Mouse (Mus musculus) monocyte, adult 59 days (primary cell): ENCODE data around the gene Haus4. TPM values are rescaled to one million over a fixed set of nuclear protein-coding genes. Genes with fewer than 3 reads are reported as not detected.

Experiments used
- total RNA-seq, 2 experiments: library from RNA; stranded (reverse); gene quantifications; one replicate each; pipeline ENCODE4 v1.2.4; 2023

The Haus4 gene
- total RNA-seq, result 1 to 10 TPM; 7.1 to 7.4 TPM

DNA sequence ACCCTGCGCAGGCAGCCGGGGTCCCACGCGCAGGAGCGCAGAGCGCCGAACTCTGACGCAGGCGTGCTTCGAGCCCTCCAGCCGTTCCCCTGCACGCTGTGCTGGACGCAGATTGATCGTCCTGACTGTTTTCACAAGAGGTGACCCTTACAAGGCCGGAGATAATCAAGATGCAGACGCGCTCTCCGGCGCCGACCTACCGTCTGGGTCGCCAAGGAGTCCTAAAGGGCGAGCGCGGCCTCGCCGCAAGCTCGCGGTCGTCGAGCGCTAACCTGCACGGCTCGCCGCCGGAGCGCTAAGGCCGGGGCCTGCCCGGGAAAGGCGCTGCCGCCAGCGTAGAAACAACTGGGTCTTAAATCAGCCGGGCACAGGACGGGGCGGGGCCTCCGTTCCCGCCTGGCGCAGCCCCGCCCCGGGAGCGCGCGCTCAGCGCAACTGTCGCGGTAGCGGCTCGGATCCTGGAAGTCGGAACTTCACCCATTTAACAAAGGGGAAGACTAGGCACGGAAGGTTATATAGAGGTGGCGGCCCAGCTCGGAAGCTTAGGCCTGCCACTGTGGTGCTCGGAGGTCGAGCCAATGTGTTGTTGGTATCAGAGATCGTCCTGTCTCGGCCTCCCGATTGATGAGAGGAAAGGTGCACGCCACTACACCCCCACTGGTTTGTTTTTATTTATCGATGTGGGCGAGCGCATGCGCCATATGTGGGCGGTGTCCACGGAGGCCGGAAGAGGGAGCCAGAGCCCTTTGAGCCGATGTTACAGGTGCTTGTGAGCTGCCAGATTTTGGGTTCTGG, at the start of gene Haus4:
TSS of gene Haus4 (minus strand) at position 642 of the 795 bp plus-strand sequence.

DNA sequence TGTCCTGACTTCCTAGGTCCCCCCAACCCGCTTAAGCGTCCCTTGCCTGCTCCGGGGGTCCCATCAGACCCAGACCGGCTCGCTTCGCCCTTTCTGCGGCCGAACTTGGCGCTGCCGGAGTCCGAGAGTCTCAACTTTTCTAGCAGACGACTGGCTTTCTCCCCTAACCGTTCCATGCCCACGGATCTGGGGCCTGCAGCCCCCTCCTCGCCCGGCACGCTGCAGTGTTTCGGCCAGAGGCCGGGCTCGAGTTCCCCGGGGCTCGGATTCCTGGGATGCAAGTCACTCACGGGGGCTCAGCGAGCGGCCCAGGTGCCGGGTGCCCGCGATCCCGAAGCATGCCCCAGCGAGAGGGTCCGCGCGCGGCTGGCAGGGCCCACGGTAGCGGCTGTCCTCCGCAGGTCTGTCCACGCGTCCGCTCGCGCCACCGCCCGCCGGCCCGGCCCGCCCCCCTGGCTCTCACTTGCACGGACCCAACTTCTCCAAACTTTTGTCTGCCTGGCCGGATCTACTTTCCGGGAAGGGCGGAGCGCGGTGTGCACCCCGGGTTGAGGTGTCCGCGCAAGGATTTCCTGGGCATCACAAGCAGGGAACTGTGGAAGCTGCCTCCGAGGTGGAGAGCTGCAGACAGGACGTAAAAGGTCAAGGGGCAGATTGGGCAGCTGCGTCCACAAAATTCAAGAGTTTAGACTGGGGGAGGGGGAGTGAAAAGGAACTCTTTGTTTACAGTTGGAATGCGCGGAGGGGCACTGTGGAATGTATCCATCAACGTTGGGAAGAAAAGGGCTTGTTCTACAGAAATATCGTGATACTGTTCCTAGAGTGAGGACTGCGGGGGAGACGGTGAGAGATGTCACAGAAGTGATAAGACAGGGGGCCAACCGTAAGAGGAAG, 22.9 kb upstream of the Haus4 start, which contains the start of gene Ajuba:
TSS of gene Ajuba (minus strand) at position 470 of the 894 bp plus-strand sequence.

Other genes starting within 250 kb of the Haus4 start
- gene Oxa1l, start 193.8 kb downstream of the Haus4 start, total RNA-seq, result 10 to 100 TPM; 69.3 to 69.9 TPM
- gene Slc7a7, start 136.8 kb downstream of the Haus4 start, total RNA-seq, result 10 to 100 TPM; 67.4 to 75.2 TPM
- gene Mrpl52, start 127.7 kb downstream of the Haus4 start, total RNA-seq, result 10 to 100 TPM; 77.0 to 87.1 TPM
- gene Mmp14, start 123.0 kb downstream of the Haus4 start, total RNA-seq, result 1 to 10 TPM; 1.4 to 2.5 TPM
- gene Lrp10, start 90.5 kb downstream of the Haus4 start, total RNA-seq, result 100 to 1,000 TPM; 109 to 130 TPM
- not detected for gene Rem2, start 78.5 kb downstream of the Haus4 start, total RNA-seq
- 10 to 100 TPM; 13.4 to 14.5 TPM for gene Prmt5, start 37.1 kb downstream of the Haus4 start, total RNA-seq
- gene Ajuba, start 22.9 kb upstream of the Haus4 start, total RNA-seq, result under 1 TPM; 0.79 to 0.84 TPM
- gene 4931414P19Rik, start 51.4 kb upstream of the Haus4 start, total RNA-seq, result 1 to 10 TPM; 6.6 to 7.8 TPM
- gene Psmb5, start 63.4 kb upstream of the Haus4 start, total RNA-seq, result 10 to 100 TPM; 63.1 to 66.7 TPM
- not detected for gene Psmb11, start 66.8 kb upstream of the Haus4 start, total RNA-seq
- gene Gm17606, start 86.3 kb upstream of the Haus4 start, total RNA-seq, result not detected
- 1 to 10 TPM in 1 of 2 experiments, under 1 TPM in 1; 0.76 to 2.9 TPM for gene Cdh24, start 86.7 kb upstream of the Haus4 start, total RNA-seq
- gene 1700123O20Rik, start 131.6 kb upstream of the Haus4 start, total RNA-seq, result 10 to 100 TPM; 22.4 to 23.1 TPM
- 100 to 1,000 TPM; 302 to 334 TPM for gene Acin1, start 132.3 kb upstream of the Haus4 start, total RNA-seq
- gene Gm29776, start 144.2 kb upstream of the Haus4 start, total RNA-seq, result not detected
- gene Cebpe, start 157.6 kb upstream of the Haus4 start, total RNA-seq, result 1 to 10 TPM; 1.4 to 2.4 TPM
- 10 to 100 TPM; 33.9 to 35.1 TPM for gene Slc7a8, start 227.3 kb upstream of the Haus4 start, total RNA-seq